ENCODE assay signal across 8 mouse cellular contexts in genomic region chr5:148026401-148027349, GRCm38 (mm10).
DNase-seq lines count a peak whose midpoint lies in the region.

No protein-coding gene starts in this region.

- peak; percentile 7 for DNase-seq in layer of hippocampus, adult 9-11 months
- no peak for DNase-seq in layer of hippocampus, adult 11-12 months (ENCODE audit: low spot score)
- peak; percentile 34 for DNase-seq in cerebellum, adult 11 months
- DNase-seq in frontal cortex, postnatal 14 days (ENCODE audit: low spot score in 2 of 2): peak; percentile 23 to 30
- peak; percentile 9 to 53 for DNase-seq in left cerebral cortex, postnatal 14 days (ENCODE audit: low spot score in 2 of 2)
- peak; percentile 93 for DNase-seq in retina, postnatal 1 day
- no peak for DNase-seq in spleen, postnatal 36 days (ENCODE audit: low spot score in 2 of 2)
- DNase-seq in ovary, postnatal 10 days (ENCODE audit: low spot score): no peak

- intact Hi-C loops in left cerebral cortex, postnatal 14 days (cut with DNase I): no loop called here

Comparison
In these comparisons a context has a peak if more than half of its experiments do, and no peak if none do; other contexts are left out.
1. DNase-seq: peak in layer of hippocampus, adult 9-11 months (single experiment), cerebellum, adult 11 months (single experiment), frontal cortex, postnatal 14 days (2 of 2), left cerebral cortex, postnatal 14 days (2 of 2) and retina, postnatal 1 day (single experiment); none in layer of hippocampus, adult 11-12 months (single experiment), spleen, postnatal 36 days (0 of 2) and ovary, postnatal 10 days (single experiment).